Mouse (Mus musculus) intestine, embryonic 16.5 days (tissue): ENCODE measurements around the gene Plxnb1. TPM values are rescaled to one million over a fixed set of nuclear protein-coding genes. Genes with fewer than 3 reads are reported as not detected.

Experiments
- ATAC-seq: fragments of 200-750 bp; cut with Nextera tagmentation; 2 replicates; pipeline ENCODE4 v1.8.0; 2017; ENCODE audit warnings: moderate TSS enrichment, moderate library complexity
- H3K27ac ChIP-seq: fragments of 300-500 bp; sonication (generic); 2 replicates; pipeline ENCODE4 v1.5.1; 2014; ENCODE audit warnings: mild to moderate bottlenecking, low read length
- H3K27me3 ChIP-seq: fragments of 300-500 bp; sonication (generic); replicated peaks from 2 replicates; pipeline ENCODE4 v1.6.1; 2014; ENCODE audit warnings: low read length, control low read depth, mixed read lengths; ENCODE audit not compliant: control insufficient read depth, insufficient read depth
- H3K36me3 ChIP-seq: fragments of 300-500 bp; sonication (generic); 2 replicates; pipeline ENCODE4 v1.6.1; 2014; ENCODE audit warnings: low read length, control low read depth; ENCODE audit not compliant: control insufficient read depth, insufficient read depth
- H3K4me1 ChIP-seq: fragments of 300-500 bp; sonication (generic); 2 replicates; pipeline ENCODE4 v1.6.1; 2014; ENCODE audit warnings: low read length, control low read depth, mixed read lengths; ENCODE audit not compliant: control insufficient read depth, insufficient read depth
- H3K4me2 ChIP-seq: fragments of 300-500 bp; sonication (generic); 2 replicates; pipeline ENCODE4 v1.6.1; 2014; ENCODE audit warnings: low read depth, low read length, control low read depth
- H3K4me3 ChIP-seq: fragments of 300-500 bp; sonication (generic); 2 replicates; pipeline ENCODE4 v1.5.1; 2014; ENCODE audit warnings: mild to moderate bottlenecking, low read length
- H3K9ac ChIP-seq: fragments of 300-500 bp; sonication (generic); 2 replicates; pipeline ENCODE4 v1.6.1; 2014; ENCODE audit warnings: low read depth, low read length
- H3K9me3 ChIP-seq: fragments of 300-500 bp; sonication (generic); 2 replicates; pipeline ENCODE4 v1.6.1; 2016; ENCODE audit warnings: low read length, control low read depth; ENCODE audit not compliant: control insufficient read depth
- WGBS: fragments of 180-500 bp; shearing (Covaris S2); extraction: QIAGEN DNeasy Blood & Tissue Kit; methylation state at CpG from one replicate; pipeline ENCODE4 v1.1.7; 2014; 5-methylcytosine and 5-hydroxymethylcytosine counted together
- polyA plus RNA-seq: library from polyadenylated mRNA; unstranded; fragments of >200 nt; fragmentation: Nextera tagmentation; extraction: Ambion mirVana; gene quantifications from 2 replicates; pipeline ENCODE4 v1.2.1, GENCODE M21; 2015

The Plxnb1 gene
- polyA plus RNA-seq, 1 experiment from 2014 or later: 4.7 TPM

DNA sequence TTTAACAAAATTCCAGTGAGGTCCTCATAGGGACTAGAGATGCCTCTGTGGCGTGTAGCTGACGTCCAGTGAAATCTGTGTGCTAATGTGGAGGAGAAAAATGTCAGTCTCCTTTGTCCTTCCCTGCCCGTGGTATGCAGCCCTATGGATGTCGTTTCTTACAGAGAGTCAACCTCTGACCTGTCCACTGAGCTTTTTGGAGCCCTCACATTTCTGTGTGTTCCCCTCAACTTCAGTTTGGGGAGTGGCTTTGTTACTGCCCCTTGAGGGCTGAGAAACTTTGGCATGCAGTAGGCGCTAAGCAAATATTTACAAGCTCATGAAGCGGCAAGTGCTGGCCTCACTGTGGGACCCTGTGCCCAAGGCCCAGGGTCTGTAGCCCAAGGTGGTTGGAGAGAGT lies 2.1 kb downstream of the Plxnb1 start:
- H3K36me3 ChIP-seq: no peaks in the 10 kb centered on the region
- H3K4me1 ChIP-seq: peaks cover 46% of the 10 kb centered on the region
- H3K4me3 ChIP-seq: peak overlapping the region; percentile 70; the same call in 1 of the 2 replicates
- no peaks in the 10 kb centered on the region for H3K27me3 ChIP-seq
- no peak for ATAC-seq
- no peaks in the 10 kb centered on the region for H3K9me3 ChIP-seq
- peak overlapping the region; percentile 85 for H3K9ac ChIP-seq
- peak overlapping the region; percentile 97 for H3K27ac ChIP-seq
- H3K4me2 ChIP-seq: peak overlapping the region; percentile 91
- WGBS: 34% methylated on average over 6 of the region's 6 CpGs

DNA sequence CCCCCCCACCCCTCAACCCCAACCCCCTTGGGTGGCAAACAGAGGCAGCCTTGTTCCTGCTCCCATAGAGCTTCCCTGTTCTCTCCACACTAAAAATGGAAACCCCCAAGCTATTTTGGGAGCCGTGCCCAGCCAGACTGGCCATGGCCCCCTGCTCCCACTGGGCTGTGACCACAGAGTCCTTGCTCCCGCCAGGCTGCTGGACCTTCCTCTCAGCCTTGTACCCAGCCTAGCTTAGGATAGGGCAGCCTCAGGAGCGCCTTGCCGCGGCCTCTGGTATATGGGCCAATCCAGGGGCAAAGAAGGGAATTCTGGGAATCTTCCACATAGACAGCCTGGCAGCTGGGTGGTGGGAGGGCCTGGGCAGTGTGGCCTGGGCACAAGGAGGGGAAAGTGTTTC lies 2.6 kb downstream of the Plxnb1 start:
- Histone ChIP-seq H3K9ac (peak overlapping the region; percentile 85), H3K9me3 (no peaks in the 10 kb centered on the region), H3K4me3 (no peak overlapping the region), H3K36me3 (no peaks in the 10 kb centered on the region), H3K4me1 (peaks cover 46% of the 10 kb centered on the region), H3K27ac (peak overlapping the region; percentile 97), H3K4me2 (peak overlapping the region; percentile 91), H3K27me3 (no peaks in the 10 kb centered on the region)
- 63% methylated on average over 5 of the region's 5 CpGs for WGBS
- no peak for ATAC-seq

DNA sequence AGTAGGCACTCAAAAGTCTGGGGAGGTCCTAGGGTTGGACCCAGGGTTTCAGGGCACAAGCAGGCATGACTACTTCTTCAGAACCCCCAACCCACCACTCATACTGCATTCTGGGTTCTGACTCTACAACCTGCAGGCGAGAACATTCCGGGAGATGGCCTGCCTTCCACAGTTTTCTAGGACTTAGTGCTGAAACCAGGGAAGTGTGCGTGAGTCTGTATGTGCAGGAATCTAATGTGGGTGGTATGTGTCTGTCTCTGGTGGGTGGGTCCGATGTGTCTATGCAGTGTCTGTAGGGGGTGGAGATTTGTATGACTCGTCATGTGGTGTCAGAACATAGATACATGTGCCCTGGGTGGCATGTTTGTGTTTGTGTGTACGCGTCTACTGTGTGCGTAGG lies 3.2 kb downstream of the Plxnb1 start:
- H3K4me3 ChIP-seq: peak overlapping the region; percentile 9; the same call in 1 of the 2 replicates
- ATAC-seq: no peak
- 74% methylated on average over 8 of the region's 8 CpGs for whole genome bisulfite sequencing
- H3K9ac ChIP-seq: peak overlapping the region; percentile 85; the same call in 1 of the 2 replicates
- peaks cover 46% of the 10 kb centered on the region for H3K4me1 ChIP-seq
- peak overlapping the region; percentile 91; the same call in 1 of the 2 replicates for H3K4me2 ChIP-seq
- H3K9me3 ChIP-seq: no peaks in the 10 kb centered on the region
- peak overlapping the region; percentile 97 for H3K27ac ChIP-seq
- no peaks in the 10 kb centered on the region for H3K27me3 ChIP-seq
- H3K36me3 ChIP-seq: no peaks in the 10 kb centered on the region

DNA sequence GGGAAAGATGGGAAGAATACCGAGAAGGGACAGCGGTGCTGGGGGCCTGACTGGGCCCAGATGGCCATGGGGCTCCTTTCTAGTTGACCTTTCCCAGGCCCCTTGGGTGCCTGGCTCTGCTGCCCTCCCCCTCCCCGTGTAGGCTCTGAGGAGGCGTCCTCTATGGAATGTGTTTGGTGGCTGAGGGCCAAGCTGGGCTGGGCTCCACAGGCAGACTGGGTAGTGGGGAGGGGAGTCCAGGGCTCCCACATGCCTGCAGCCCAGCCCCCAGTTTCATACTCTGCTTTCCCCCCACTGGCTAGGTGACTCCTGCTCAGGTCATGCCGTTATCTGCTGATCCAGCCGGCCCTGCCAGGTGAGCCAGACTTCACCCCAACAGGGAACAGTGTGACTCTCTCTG lies 3.8 kb downstream of the Plxnb1 start:
- 25% methylated on average over 4 of the region's 6 CpGs for WGBS
- peak; percentile 15; the same call in 1 of the 2 replicates for ATAC-seq

DNA sequence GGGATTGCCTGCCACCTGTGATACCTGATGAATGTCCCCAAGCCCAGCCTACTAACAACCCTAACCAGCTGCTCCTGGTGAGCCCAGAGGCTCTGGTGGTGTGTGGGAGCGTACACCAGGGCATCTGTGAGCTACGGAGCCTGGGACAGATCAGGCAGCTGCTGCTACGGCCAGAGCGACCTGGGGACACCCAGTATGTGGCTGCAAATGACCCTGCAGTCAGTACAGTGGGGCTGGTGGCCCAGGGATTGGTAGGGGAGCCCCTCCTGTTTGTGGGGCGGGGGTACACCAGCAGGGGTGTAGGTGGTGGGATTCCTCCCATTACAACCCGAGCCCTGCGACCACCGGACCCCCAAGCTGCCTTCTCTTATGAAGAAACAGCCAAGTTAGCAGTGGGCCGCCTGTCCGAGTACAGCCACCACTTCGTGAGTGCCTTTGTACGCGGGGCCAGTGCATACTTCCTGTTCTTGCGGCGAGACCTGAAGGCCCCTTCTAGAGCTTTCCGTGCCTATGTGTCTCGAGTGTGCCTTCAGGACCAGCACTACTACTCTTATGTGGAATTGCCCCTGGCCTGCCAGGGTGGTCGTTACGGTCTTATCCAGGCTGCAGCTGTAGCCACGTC lies 5.2 kb downstream of the Plxnb1 start:
- H3K9me3 ChIP-seq: no peaks in the 10 kb centered on the region
- no peak for ATAC-seq
- H3K4me2 ChIP-seq: no peak overlapping the region
- H3K4me1 ChIP-seq: peaks cover 38% of the 10 kb centered on the region
- no peaks in the 10 kb centered on the region for H3K27me3 ChIP-seq
- no peaks in the 10 kb centered on the region for H3K36me3 ChIP-seq
- WGBS: 86% methylated on average over 20 of the region's 20 CpGs
- H3K27ac ChIP-seq: no peak overlapping the region
- H3K4me3 ChIP-seq: no peak overlapping the region
- H3K9ac ChIP-seq: peak overlapping the region; percentile 14; the same call in 1 of the 2 replicates

More for the DNA sequence above, 3.8 kb downstream of the Plxnb1 start:
- Histone ChIP-seq H3K9me3 (no peaks in the 10 kb centered on the region), H3K4me3 (no peak overlapping the region), H3K27ac (peak overlapping the region; percentile 97; the same call in 1 of the 2 replicates), H3K4me2 (0 out of 2 replicates have a peak overlapping the region, but pooled peaks have one; percentile 4), H3K27me3 (no peaks in the 10 kb centered on the region), H3K9ac (no peak overlapping the region), H3K4me1 (peaks cover 41% of the 10 kb centered on the region), H3K36me3 (no peaks in the 10 kb centered on the region)

DNA sequence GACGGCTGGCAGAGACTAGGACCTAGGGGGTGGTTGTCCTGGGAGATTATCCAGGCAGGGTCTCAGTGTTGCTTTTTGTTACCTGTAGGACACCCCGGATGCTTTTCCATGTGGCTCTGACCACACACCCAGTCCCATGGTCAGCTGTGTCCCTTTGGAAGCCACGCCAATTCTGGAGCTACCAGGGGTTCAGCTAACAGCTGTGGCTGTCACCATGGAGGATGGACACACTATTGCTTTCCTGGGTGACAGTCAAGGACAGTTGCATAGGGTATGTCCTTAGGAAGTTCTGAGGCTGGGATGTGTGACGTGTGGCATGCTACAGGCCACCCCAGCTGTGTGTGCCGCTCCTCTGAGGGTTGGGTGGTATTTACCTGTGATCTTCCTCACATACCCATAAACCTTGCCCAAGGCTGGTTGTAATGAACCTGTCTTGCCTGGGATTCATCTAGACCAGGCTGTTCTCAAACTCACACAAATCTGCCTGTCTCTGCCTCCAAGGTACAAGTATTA lies 6.8 kb downstream of the Plxnb1 start:
- no peak for ATAC-seq
- Histone ChIP-seq H3K9me3 (no peaks in the 10 kb centered on the region), H3K27me3 (no peaks in the 10 kb centered on the region), H3K36me3 (peaks cover 4% of the 10 kb centered on the region; the same call in 1 of the 2 replicates), H3K9ac (no peak overlapping the region), H3K4me1 (peaks cover 29% of the 10 kb centered on the region), H3K4me3 (no peak overlapping the region), H3K4me2 (no peak overlapping the region), H3K27ac (no peak overlapping the region)
- WGBS: 93% methylated on average over 5 of the region's 5 CpGs

DNA sequence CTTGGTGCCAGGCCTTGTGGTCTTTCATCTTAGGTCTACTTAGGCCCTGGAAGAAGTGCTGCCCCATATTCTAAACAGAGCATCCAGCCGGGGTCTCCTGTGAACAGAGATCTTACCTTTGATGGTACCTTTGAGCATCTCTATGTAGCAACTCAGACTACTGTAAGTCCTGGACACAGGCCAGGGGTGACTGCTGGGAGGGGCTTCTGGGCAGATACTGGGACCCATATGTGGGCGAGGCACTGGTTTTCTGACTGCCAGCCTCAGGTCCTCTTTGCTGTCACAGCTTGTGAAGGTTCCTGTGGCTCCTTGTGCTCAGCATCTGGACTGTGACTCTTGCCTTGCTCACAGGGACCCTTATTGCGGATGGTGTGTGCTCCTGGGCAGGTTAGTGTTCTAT lies 7.4 kb downstream of the Plxnb1 start:
- 90% methylated on average over 3 of the region's 3 CpGs for WGBS
- Histone ChIP-seq H3K4me1 (peaks cover 24% of the 10 kb centered on the region), H3K36me3 (peaks cover 4% of the 10 kb centered on the region; the same call in 1 of the 2 replicates), H3K27me3 (no peaks in the 10 kb centered on the region), H3K4me3 (no peak overlapping the region), H3K9me3 (no peaks in the 10 kb centered on the region), H3K9ac (no peak overlapping the region), H3K27ac (no peak overlapping the region), H3K4me2 (no peak overlapping the region)
- ATAC-seq: no peak

DNA sequence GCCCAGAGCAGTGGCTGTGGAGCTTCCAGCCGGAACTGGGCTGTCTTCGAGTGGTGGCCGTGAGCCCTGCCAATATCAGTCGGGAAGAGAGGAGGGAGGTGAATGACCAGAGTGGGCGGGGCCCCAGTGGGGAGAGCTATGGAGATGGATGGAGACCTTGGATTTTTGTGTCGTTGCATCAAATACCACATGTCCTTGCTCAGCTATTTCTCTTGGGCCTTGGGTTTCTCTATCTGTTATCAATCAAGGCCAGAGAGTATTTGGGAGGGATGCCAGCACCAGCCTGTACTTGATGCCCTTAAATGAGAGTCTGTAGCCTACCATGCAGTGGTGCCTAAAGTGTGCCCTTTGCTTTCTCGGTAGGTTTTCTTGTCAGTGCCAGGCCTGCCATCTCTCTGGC lies 8.1 kb downstream of the Plxnb1 start:
- Histone ChIP-seq H3K4me3 (no peak overlapping the region), H3K36me3 (peaks cover 4% of the 10 kb centered on the region; the same call in 1 of the 2 replicates), H3K27me3 (no peaks in the 10 kb centered on the region), H3K9me3 (no peaks in the 10 kb centered on the region), H3K9ac (no peak overlapping the region), H3K4me2 (no peak overlapping the region), H3K27ac (no peak overlapping the region), H3K4me1 (peaks cover 16% of the 10 kb centered on the region)
- ATAC-seq: no peak
- 74% methylated on average over 7 of the region's 7 CpGs for WGBS

DNA sequence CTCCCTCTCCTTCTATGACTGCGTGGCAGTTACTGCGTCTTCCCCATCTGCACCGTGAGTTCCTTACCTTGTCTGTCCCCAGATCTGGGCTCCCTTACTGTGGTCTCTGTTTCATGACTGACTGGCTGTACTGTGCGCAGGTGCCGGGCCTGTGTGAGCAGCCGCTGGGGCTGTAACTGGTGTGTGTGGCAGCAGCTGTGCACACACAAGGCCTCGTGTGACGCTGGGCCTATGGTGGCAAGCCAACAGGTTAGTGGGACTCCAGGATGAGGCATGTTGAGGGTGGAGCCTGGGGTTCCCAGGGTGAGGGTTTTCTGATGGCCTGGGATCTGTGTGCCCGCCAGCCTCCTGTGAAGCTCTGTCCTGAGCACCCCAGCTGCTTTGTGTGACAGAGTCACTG lies 8.9 kb downstream of the Plxnb1 start:
- no peak overlapping the region for H3K27ac ChIP-seq
- no peaks in the 10 kb centered on the region for H3K27me3 ChIP-seq
- no peak overlapping the region; the same call in 1 of the 2 replicates for H3K9ac ChIP-seq
- 92% methylated on average over 9 of the region's 9 CpGs for WGBS
- peaks cover 8% of the 10 kb centered on the region for H3K4me1 ChIP-seq
- peaks cover 11% of the 10 kb centered on the region; the same call in 1 of the 2 replicates for H3K36me3 ChIP-seq
- no peak overlapping the region for H3K4me3 ChIP-seq
- H3K4me2 ChIP-seq: no peak overlapping the region
- no peak for ATAC-seq
- H3K9me3 ChIP-seq: no peaks in the 10 kb centered on the region
